In the genomic region with DNA sequence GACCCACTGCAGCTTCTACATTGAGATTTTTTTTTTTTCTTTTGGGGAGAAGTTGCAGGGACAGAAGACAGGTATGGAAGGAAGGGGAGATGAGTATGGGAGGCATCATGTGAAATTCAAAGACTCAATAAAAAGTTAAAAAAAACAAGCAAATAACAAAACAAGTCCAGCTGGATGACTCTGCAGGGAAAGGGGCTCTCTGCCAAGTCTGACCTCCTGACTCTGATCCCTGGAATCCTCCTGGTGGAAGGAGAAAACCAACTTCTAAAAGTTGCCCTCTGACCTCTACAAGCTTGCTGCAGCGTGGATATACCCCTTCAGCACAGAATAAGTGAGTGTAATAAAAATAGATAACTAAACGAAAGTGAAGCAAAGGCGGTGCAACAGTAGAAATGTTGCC, we compare ENCODE assay signal across 28 mouse cellular contexts. TPM values are rescaled to one million over a fixed set of nuclear protein-coding genes. Genes with fewer than 3 reads are reported as not detected.
DNase-seq lines count a peak whose midpoint lies in the region; ATAC-seq and TF ChIP-seq lines count a peak whose summit lies in the region.
"Had no signal": no experiment of that assay in that cellular context is flagged by ENCODE, and none has a peak within 500 bp of the region (broad histone marks: within the 10 kb centered on the region; RNA-seq: fewer than 3 reads in every experiment).

No protein-coding gene starts in this region.

- H3K27ac ChIP-seq in liver, adult 2 months (replicated peaks; ENCODE audit: insufficient read depth, low read depth, low read length), result no peak overlapping the region
- no peak overlapping the region for H3K27ac ChIP-seq in liver, postnatal 0 days (ENCODE audit: low read depth)
- no peak overlapping the region for H3K27ac ChIP-seq in hindbrain, embryonic 14.5 days
- H3K27ac ChIP-seq: embryonic facial prominence, embryonic 12.5 days; embryonic facial prominence, embryonic 15.5 days; forebrain, embryonic 12.5 days; heart, embryonic 15.5 days; hindbrain, embryonic 12.5 days; hindbrain, postnatal 0 days had no signal

- no peak overlapping the region for H3K4me2 ChIP-seq in liver, postnatal 0 days (ENCODE audit: low read depth, low read length)
- H3K4me2 ChIP-seq in myocyte (ENCODE audit: low read depth), result peak overlapping the region; percentile 22
- H3K4me2 ChIP-seq in hindbrain, embryonic 14.5 days (replicated peaks), result no peak overlapping the region
- H3K4me2 ChIP-seq: embryonic facial prominence, embryonic 12.5 days; embryonic facial prominence, embryonic 15.5 days; forebrain, embryonic 12.5 days; heart, embryonic 12.5 days; heart, embryonic 15.5 days; hindbrain, embryonic 12.5 days had no signal

- intact Hi-C loops in heart, postnatal 36 days (cut with DNase I), result no loop called here

- H3K4me3 ChIP-seq in liver, adult 2 months (ENCODE audit: insufficient read depth, low read depth, low read length), result no peak overlapping the region
- H3K4me3 ChIP-seq in liver, postnatal 0 days (ENCODE audit: low read depth, low read length), result no peak overlapping the region
- no peak overlapping the region for H3K4me3 ChIP-seq in myocyte
- no peak overlapping the region for H3K4me3 ChIP-seq in hindbrain, embryonic 14.5 days (replicated peaks; ENCODE audit: low read length)
- H3K4me3 ChIP-seq: embryonic facial prominence, embryonic 12.5 days; embryonic facial prominence, embryonic 15.5 days; forebrain, embryonic 12.5 days; heart, embryonic 12.5 days; heart, embryonic 15.5 days; hindbrain, embryonic 12.5 days had no signal

- H3K9ac ChIP-seq in liver, adult 2 months (ENCODE audit: low read depth, low read length), result no peak overlapping the region
- H3K9ac ChIP-seq in liver, postnatal 0 days (replicated peaks), result no peak overlapping the region
- H3K9ac ChIP-seq in hindbrain, embryonic 14.5 days, result no peak overlapping the region
- H3K9ac ChIP-seq: embryonic facial prominence, embryonic 12.5 days; embryonic facial prominence, embryonic 15.5 days; forebrain, embryonic 12.5 days; heart, embryonic 12.5 days; heart, embryonic 15.5 days; hindbrain, embryonic 12.5 days had no signal

- no peaks in the 10 kb centered on the region for H3K36me3 ChIP-seq in liver, adult 2 months (ENCODE audit: control insufficient read depth, insufficient read depth, low read length)
- H3K36me3 ChIP-seq in liver, postnatal 0 days (replicated peaks; ENCODE audit: insufficient read depth, low read length), result no peaks in the 10 kb centered on the region
- no peaks in the 10 kb centered on the region for H3K36me3 ChIP-seq in myocyte (ENCODE audit: control insufficient read depth, insufficient read depth)
- H3K36me3 ChIP-seq in hindbrain, embryonic 14.5 days (replicated peaks; ENCODE audit: control insufficient read depth, insufficient read depth), result no peaks in the 10 kb centered on the region
- H3K36me3 ChIP-seq: embryonic facial prominence, embryonic 12.5 days; embryonic facial prominence, embryonic 15.5 days; forebrain, embryonic 12.5 days; heart, embryonic 12.5 days; heart, embryonic 15.5 days; hindbrain, embryonic 12.5 days had no signal

- peaks cover 2% of the 10 kb centered on the region; the same call in 1 of the 2 replicates for H3K4me1 ChIP-seq in liver, adult 2 months (ENCODE audit: control insufficient read depth, insufficient read depth, low read length)
- no peaks in the 10 kb centered on the region for H3K4me1 ChIP-seq in liver, postnatal 0 days (ENCODE audit: insufficient read depth)
- no peaks in the 10 kb centered on the region for H3K4me1 ChIP-seq in hindbrain, embryonic 14.5 days (replicated peaks; ENCODE audit: control insufficient read depth, insufficient read depth, low read length)
- H3K4me1 ChIP-seq: embryonic facial prominence, embryonic 12.5 days; embryonic facial prominence, embryonic 15.5 days had no signal

- no peak for TF ChIP-seq CTCF in liver, adult 2 months (IDR thresholded peaks at IDR 0.05; ENCODE audit: low read depth, low read length)
- TF ChIP-seq CTCF in liver, postnatal 0 days (IDR thresholded peaks at IDR 0.05; ENCODE audit: low read depth), result no peak

- TF ChIP-seq POLR2A in liver, adult 2 months (IDR thresholded peaks at IDR 0.05; ENCODE audit: extremely low read depth, insufficient read depth, low read length), result no peak
- TF ChIP-seq POLR2A in myocyte (IDR thresholded peaks at IDR 0.05; ENCODE audit: insufficient read length, low read depth), result no peak

- no peaks in the 10 kb centered on the region for H3K27me3 ChIP-seq in liver, adult 2 months (ENCODE audit: control insufficient read depth, insufficient read depth, low read length)
- no peaks in the 10 kb centered on the region for H3K27me3 ChIP-seq in liver, postnatal 0 days (ENCODE audit: insufficient read depth, low read length)
- H3K27me3 ChIP-seq in myocyte (ENCODE audit: control insufficient read depth, insufficient read depth, insufficient read length), result no peaks in the 10 kb centered on the region
- no peaks in the 10 kb centered on the region for H3K27me3 ChIP-seq in hindbrain, embryonic 14.5 days (ENCODE audit: control insufficient read depth, insufficient read depth, low read length)
- H3K27me3 ChIP-seq: embryonic facial prominence, embryonic 12.5 days; embryonic facial prominence, embryonic 15.5 days; forebrain, embryonic 12.5 days; heart, embryonic 12.5 days; heart, embryonic 15.5 days; hindbrain, embryonic 12.5 days had no signal

- peak; percentile 78 for DNase-seq in heart, adult 11 months
- no peak for DNase-seq in heart, postnatal 36 days
- DNase-seq in liver, adult 2 months (ENCODE audit: extremely low read depth, low read depth, low spot score), result peak; percentile 55
- no peak for DNase-seq in liver, postnatal 0 days
- DNase-seq in NIH3T3 (ENCODE audit: low read depth), result peak; percentile 70
- DNase-seq in right cerebral cortex, adult 2 months (ENCODE audit: low spot score in 2 of 2), result no peak
- no peak for DNase-seq in hindbrain, embryonic 14.5 days (ENCODE audit: low spot score)
- DNase-seq: B cell, adult 2 months; cerebellum, adult 11 months; cerebellum, adult 2 months; cerebellum, adult 9-11 months; cerebellum, postnatal 25 days; gastrocnemius, postnatal 10 days; gastrocnemius, postnatal 36 days; heart, postnatal 10 days; kidney, adult 18-20 months had no signal

- H3K9me3 ChIP-seq in liver, postnatal 0 days (ENCODE audit: low read length), result no peaks in the 10 kb centered on the region
- no peaks in the 10 kb centered on the region for H3K9me3 ChIP-seq in hindbrain, embryonic 14.5 days (ENCODE audit: control insufficient read depth, low read length)
- H3K9me3 ChIP-seq: embryonic facial prominence, embryonic 12.5 days; embryonic facial prominence, embryonic 15.5 days; forebrain, embryonic 12.5 days; heart, embryonic 12.5 days; heart, embryonic 15.5 days; hindbrain, embryonic 12.5 days had no signal

- no peaks in the 10 kb centered on the region for H3K79me2 ChIP-seq in liver, adult 2 months (ENCODE audit: control insufficient read depth, insufficient read depth, low read length)
- H3K79me2 ChIP-seq in myocyte (ENCODE audit: control insufficient read depth, insufficient read depth), result no peaks in the 10 kb centered on the region

- 18% methylated on average over 3 of the region's 3 CpGs for WGBS in liver, adult 2 months
- 52% methylated on average over 3 of the region's 3 CpGs for WGBS in liver, postnatal 0 days (ENCODE audit: insufficient replicate concordance)
- WGBS in hindbrain, embryonic 14.5 days, result 74% methylated on average over 3 of the region's 3 CpGs

- ATAC-seq in liver, postnatal 0 days, result no peak
- no peak for ATAC-seq in hindbrain, embryonic 14.5 days (ENCODE audit: low FRiP score)
- ATAC-seq: activated CD4-positive, CD25-positive, alpha-beta regulatory T cell, adult 4 months; forebrain, embryonic 16.5 days; hindbrain, postnatal 0 days; inflammation-experienced regulatory T-cells, adult 6 months; intestine, embryonic 16.5 days had no signal

- no peak for TF ChIP-seq EP300 in liver, postnatal 0 days (IDR thresholded peaks at IDR 0.05; ENCODE audit: low read depth)

- no peak overlapping the region for H3ac ChIP-seq in myocyte (ENCODE audit: control insufficient read depth, insufficient read length)

TF ChIP-seq in myocyte, 11 proteins besides CTCF, POLR2A, EP300 and RAD21:
- TF ChIP-seq MYOG (IDR thresholded peaks at IDR 0.05; ENCODE audit: control insufficient read depth in 1 of 3, insufficient read depth in 1 of 3, insufficient read length in 2 of 3, low read depth in 2 of 3) (no peak), MYOD1 (IDR thresholded peaks at IDR 0.05; ENCODE audit: control insufficient read depth in 1 of 3, insufficient read length in 2 of 3, low read depth in 2 of 3) (no peak), POLR2AphosphoS2 (IDR thresholded peaks at IDR 0.05; ENCODE audit: insufficient read length, low read depth) (no peak), CEBPB (IDR thresholded peaks at IDR 0.05; ENCODE audit: insufficient read depth, poor library complexity, severe bottlenecking) (no peak), SRF (IDR thresholded peaks at IDR 0.05; ENCODE audit: control insufficient read depth, insufficient read length, low read depth) (no peak), MAX (IDR thresholded peaks at IDR 0.05; ENCODE audit: low read depth) (no peak), USF1 (IDR thresholded peaks at IDR 0.05; ENCODE audit: low read depth) (no peak), TCF12 (IDR thresholded peaks at IDR 0.05; ENCODE audit: insufficient read depth, poor library complexity, severe bottlenecking) (no peak), TCF3 (IDR thresholded peaks at IDR 0.05; ENCODE audit: insufficient read length, low read depth) (no peak), E2F4 (IDR thresholded peaks at IDR 0.05; ENCODE audit: insufficient read depth) (no peak), REST (IDR thresholded peaks at IDR 0.05; ENCODE audit: insufficient read depth, insufficient read length) (no peak)

RNA-seq across cellular contexts. Expression of a gene that starts 20.4 kb away (rescaled TPM):
- total RNA-seq in heart, postnatal 36 days (2021), result 10 to 100 TPM; 22.3 to 26.0 TPM
- 8.9 and 10.7 TPM in 2 replicates for total RNA-seq in liver, adult 2 months (2014; rRNA removed)
- 2.1 and 2.4 TPM in 2 replicates for polyA plus RNA-seq in liver, adult 2 months (2012; rRNA removed)
- polyA plus RNA-seq in liver, postnatal 0 days (2015; fragmentation: Nextera tagmentation; extraction: Ambion mirVana), result 11.3 and 12.5 TPM in 2 replicates
- polyA plus RNA-seq in myocyte (2012; fragmentation: generic; extraction: Trizol), result 22.0 TPM
- 44.8 and 46.8 TPM in 2 replicates for polyA plus RNA-seq in hindbrain, embryonic 14.5 days (2014; fragmentation: Nextera tagmentation; extraction: Ambion mirVana)

RNA-seq across cellular contexts. Expression of a gene that starts 25.6 kb away (rescaled TPM):
- 10 to 100 TPM; 56.7 to 67.6 TPM for total RNA-seq in heart, postnatal 36 days (2021)
- 8.9 and 11.9 TPM in 2 replicates for total RNA-seq in liver, adult 2 months (2014; rRNA removed)
- 5.9 and 6.8 TPM in 2 replicates for polyA plus RNA-seq in liver, adult 2 months (2012; rRNA removed)
- polyA plus RNA-seq in liver, postnatal 0 days (2015; fragmentation: Nextera tagmentation; extraction: Ambion mirVana), result 7.4 and 7.9 TPM in 2 replicates
- 16.4 TPM for polyA plus RNA-seq in myocyte (2012; fragmentation: generic; extraction: Trizol)
- polyA plus RNA-seq in hindbrain, embryonic 14.5 days (2014; fragmentation: Nextera tagmentation; extraction: Ambion mirVana), result 7.1 and 7.9 TPM in 2 replicates

Comparison
In these comparisons a context has a peak if more than half of its experiments do, and no peak if none do; other contexts are left out.
1. DNase-seq: peak in heart, adult 11 months (single experiment), liver, adult 2 months (single experiment) and NIH3T3 (single experiment); none in heart, postnatal 36 days (0 of 2), liver, postnatal 0 days (single experiment), right cerebral cortex, adult 2 months (0 of 2) and hindbrain, embryonic 14.5 days (single experiment).